Mouse (Mus musculus): ENCODE data around the gene Olfr106-ps.

Olfr106-ps gene

GRCm38 (mm10) chr17:37390093-37390492 lies at the start of gene Olfr106-ps:
TSS of gene Olfr106-ps (plus strand) at chr17:37390393.
- no peak for DNase-seq (ENCODE audit: low spot score)

GRCm38 (mm10) chr17:37359282-37359681 lies 30.9 kb upstream of the Olfr106-ps start, which contains the start of gene Olfr104-ps:
TSS of gene Olfr104-ps (plus strand) at chr17:37359582.
- DNase-seq (ENCODE audit: low spot score), result no peak

DNA sequence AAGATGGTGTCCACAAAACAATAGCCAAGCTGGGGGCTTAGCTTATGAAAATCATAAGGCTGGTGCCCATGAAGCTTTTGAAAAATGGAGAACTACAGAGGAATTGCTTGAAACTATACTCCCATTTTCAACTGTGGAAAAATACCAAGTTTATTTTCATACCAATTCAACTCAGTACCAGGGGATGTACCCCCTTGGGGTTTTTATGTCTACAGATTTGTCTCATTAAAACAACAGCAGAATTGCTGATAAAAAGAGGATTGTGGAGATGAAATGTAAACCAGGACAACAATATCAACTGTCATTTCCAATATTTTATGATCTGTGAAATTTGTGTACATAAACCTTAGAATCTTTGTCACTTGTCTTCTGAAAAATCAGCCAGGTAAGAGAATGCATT lies 11.5 kb upstream of the Olfr106-ps start, which contains the start of gene Olfr105-ps:
Gene Olfr105-ps, plus strand, starts transcription at position 301 of the 400 bp plus-strand sequence.
- DNase-seq (ENCODE audit: low spot score), result no peak

DNA sequence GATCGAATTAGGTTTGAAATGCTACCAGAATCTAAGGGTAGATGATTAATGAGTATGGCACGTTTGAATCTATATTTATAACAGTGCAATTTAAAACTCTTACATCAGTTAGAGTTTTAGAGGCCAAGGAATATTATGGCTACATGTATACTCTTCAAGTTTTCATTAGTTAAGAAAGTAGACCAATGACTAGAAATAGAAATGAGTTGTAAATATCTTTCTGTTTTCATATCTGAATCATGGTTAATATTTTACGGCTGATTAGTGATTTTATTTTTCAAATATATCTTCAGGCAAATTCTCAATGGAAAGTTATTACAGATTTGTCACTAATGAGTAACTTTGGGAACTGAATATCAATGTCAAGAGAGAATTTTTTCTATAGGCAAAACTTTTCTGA lies 8.7 kb downstream of the Olfr106-ps start, which contains the start of gene Olfr107:
Gene Olfr107, plus strand, starts transcription at position 301 of the 400 bp plus-strand sequence.
- DNase-seq (ENCODE audit: low spot score), result no peak

- no peak for DNase-seq (ENCODE audit: low spot score)
These were observed 23.2 kb downstream of the Olfr106-ps start for GRCm38 (mm10) chr17:37413380-37413779.

DNA sequence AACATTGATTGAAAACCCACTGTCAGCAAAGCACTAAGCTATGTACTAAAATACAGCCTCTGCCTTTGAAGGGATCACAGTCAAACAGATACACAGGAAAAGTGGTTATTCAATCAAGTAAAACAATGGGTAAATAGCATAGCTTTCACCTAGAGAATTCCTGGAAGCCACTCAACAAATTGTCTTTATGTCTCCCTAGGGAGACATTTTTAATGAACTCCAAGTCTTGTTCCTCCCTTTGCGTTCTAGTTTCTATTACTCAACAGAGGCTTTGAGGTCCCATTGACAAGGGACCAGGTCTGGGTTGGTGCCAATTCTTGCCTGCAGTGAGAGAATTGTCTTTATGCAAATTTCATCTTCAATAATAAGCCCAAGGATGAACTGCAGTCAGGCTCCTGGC lies 55.0 kb downstream of the Olfr106-ps start, which contains the start of gene Olfr108:
Gene Olfr108, plus strand, starts transcription at position 301 of the 400 bp plus-strand sequence.
- no peak for DNase-seq (ENCODE audit: low spot score)
